Mouse (Mus musculus): ENCODE data around the gene Olfr1487.
"Not testable (repeated sequence)": the region's sequence is repeated elsewhere in the genome, so short reads cannot be mapped to it uniquely, and the experiment has no call there.

The Olfr1487 gene

GRCm38 (mm10) chr19:13617075-13617474, at the start of gene Olfr1487:
TSS of gene Olfr1487 (plus strand) at chr19:13617375.
- DNase-seq (ENCODE audit: low read depth, low spot score) = not testable (repeated sequence)

- DNase-seq (ENCODE audit: low read depth, low spot score) = no peak
Measured at GRCm38 (mm10) chr19:13583211-13583610, 34.0 kb upstream of the Olfr1487 start, which contains the start of gene Olfr1484. TSS of gene Olfr1484 (plus strand) at chr19:13583511.

GRCm38 (mm10) chr19:13631321-13631720, 14.1 kb downstream of the Olfr1487 start, which contains the start of gene Olfr1489:
TSS of gene Olfr1489 (plus strand) at chr19:13631621.
- DNase-seq (ENCODE audit: low read depth, low spot score) = no peak

- no peak for DNase-seq (ENCODE audit: low read depth, low spot score)
Measured at GRCm38 (mm10) chr19:13650791-13651190, 33.6 kb downstream of the Olfr1487 start, which contains the start of gene Olfr1490. TSS of gene Olfr1490 (plus strand) at chr19:13651091.
